Mouse (Mus musculus) lung, postnatal 0 days (tissue): Measurements from ENCODE around the gene Mmp17.

Experiments used
- CTCF ChIP-seq: IDR thresholded peaks from 2 replicates; pipeline ENCODE4 v1.5.1; 2016; ENCODE audit warnings: antibody characterized with exemption, mild to moderate bottlenecking
- EP300 ChIP-seq: IDR thresholded peaks from 2 replicates; pipeline ENCODE4 v1.6.1; 2016; ENCODE audit warnings: antibody characterized with exemption, mild to moderate bottlenecking, control low read depth

DNA sequence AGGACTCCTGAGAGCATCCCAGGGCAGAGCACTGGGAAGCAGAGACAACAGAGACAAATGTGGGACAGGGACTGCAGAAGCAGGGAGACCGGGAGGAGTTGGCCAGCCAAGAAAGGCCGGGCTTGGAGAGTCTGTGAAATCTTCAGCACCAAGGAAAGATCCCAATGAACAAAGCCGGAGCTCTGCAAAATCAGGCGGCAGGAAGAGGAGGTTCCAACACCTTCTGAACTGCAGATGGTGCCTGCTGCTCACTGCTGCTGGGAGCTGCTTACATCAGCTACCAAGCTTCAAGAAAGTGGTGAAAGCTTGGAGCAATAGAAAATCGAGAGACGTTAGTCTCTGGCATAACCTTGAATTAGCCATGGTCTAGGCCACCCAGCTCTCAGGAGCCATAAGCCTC is 3.9 kb upstream of the Mmp17 start:
- TF ChIP-seq CTCF (no peak), EP300 (no peak)
